Mouse (Mus musculus): ENCODE measurements around the gene Iqcf4. TPM values are rescaled to one million over a fixed set of nuclear protein-coding genes. Genes with fewer than 3 reads are reported as not detected.

Iqcf4 gene
- total RNA-seq, 2 experiments from 2014 or later, result not detected

Other genes with a start within 250 kb of the Iqcf4 start
- gene Dusp7, start 202.4 kb downstream of the Iqcf4 start, total RNA-seq (2021), result 10 to 100 TPM; 21.0 to 26.1 TPM
- 100 to 1,000 TPM; 485 to 490 TPM for gene Rpl29, start 141.5 kb downstream of the Iqcf4 start, total RNA-seq (2021)
- gene Acy1, start 132.7 kb downstream of the Iqcf4 start, total RNA-seq (2021), result 10 to 100 TPM; 21.3 to 23.1 TPM
- 10 to 100 TPM; 30.7 to 32.6 TPM for gene Abhd14b, start 123.5 kb downstream of the Iqcf4 start, total RNA-seq (2021)
- 10 to 100 TPM; 20.6 to 24.6 TPM for gene Abhd14a, start 123.3 kb downstream of the Iqcf4 start, total RNA-seq (2021)
- 10 to 100 TPM; 28.6 to 42.5 TPM for gene Pcbp4, start 117.7 kb downstream of the Iqcf4 start, total RNA-seq (2021)
- under 1 TPM; 0.27 to 0.48 TPM for gene Gpr62, start 105.1 kb downstream of the Iqcf4 start, total RNA-seq (2021)
- 10 to 100 TPM; 25.9 to 37.0 TPM for gene Rrp9, start 95.0 kb downstream of the Iqcf4 start, total RNA-seq (2021)
- gene Parp3, start 94.0 kb downstream of the Iqcf4 start, total RNA-seq (2021), result 10 to 100 TPM; 14.4 to 28.6 TPM
- not detected for gene Iqcf1, start 71.0 kb downstream of the Iqcf4 start, total RNA-seq (2021)
- not detected for gene Iqcf5, start 56.4 kb downstream of the Iqcf4 start, total RNA-seq (2021)
- gene Iqcf3, start 9.4 kb downstream of the Iqcf4 start, total RNA-seq (2021), result not detected
- not detected for gene Iqcf6, start 55.6 kb upstream of the Iqcf4 start, total RNA-seq (2021)
- not detected for gene Grm2, start 85.1 kb upstream of the Iqcf4 start, total RNA-seq (2021)
- 10 to 100 TPM; 76.4 to 79.0 TPM for gene Tex264, start 114.9 kb upstream of the Iqcf4 start, total RNA-seq (2021)
- gene Rad54l2, start 218.2 kb upstream of the Iqcf4 start, total RNA-seq (2021), result 10 to 100 TPM; 19.6 to 22.2 TPM

Data from adrenal gland, postnatal 10 days (tissue).